Mouse (Mus musculus): ENCODE measurements at regions not wholly inside any gene's neighbourhood (a gene's known extent, or its start where the extent isn't known, plus 50 kb on each side); places are given as distances from the start of the nearest gene placed in this dataset.

DNA sequence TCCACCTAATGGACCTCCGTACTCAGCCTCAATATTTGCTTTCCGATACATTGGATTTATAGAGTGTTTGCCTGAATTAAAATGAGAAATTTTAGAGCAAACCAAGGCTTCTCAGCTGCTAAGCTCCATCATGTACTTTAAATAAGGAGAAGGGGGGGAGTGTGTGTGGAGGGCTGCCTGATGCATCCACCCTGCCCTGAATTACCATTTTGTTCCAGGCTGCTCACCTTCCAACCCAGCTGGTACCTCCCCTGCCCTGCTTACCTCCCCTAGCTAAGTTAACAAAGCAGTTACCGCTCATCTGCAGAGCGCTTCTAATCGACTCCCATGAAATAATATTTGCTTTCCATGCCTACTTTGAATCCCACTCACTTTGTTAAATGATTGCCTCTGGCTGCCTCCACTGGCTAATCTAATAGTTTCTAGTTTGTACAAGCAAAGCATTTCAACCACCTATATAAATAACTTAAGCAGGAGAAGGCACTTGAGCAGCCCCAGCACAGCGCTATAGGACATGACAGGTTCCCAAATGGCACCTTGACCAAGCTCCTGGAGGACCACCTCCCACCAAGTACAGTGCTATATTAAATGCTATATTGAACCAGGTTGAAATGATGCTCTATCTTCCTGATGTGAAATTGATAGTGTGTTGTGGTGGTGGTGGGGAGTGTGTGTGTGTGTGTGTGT, 449.0 kb downstream of the Gm826 start:
- Histone ChIP-seq H3K27ac (ENCODE audit: insufficient read depth, low read length) (no peak overlapping the region), H3K4me1 (ENCODE audit: control insufficient read depth, insufficient read depth, low read length) (no peaks in the 10 kb centered on the region), H3K4me3 (replicated peaks; ENCODE audit: insufficient read depth, low read depth, low read length) (no peak overlapping the region), H3K27me3 (ENCODE audit: control insufficient read depth, insufficient read depth, low read length) (no peaks in the 10 kb centered on the region)
- DNase-seq = no peak
- TF ChIP-seq CTCF (IDR thresholded peaks at IDR 0.05; ENCODE audit: borderline replicate concordance, insufficient read depth, low read depth, low read length) (no peak), POLR2A (IDR thresholded peaks at IDR 0.05; ENCODE audit: borderline replicate concordance, insufficient read depth, low read length) (no peak)
- 95% methylated on average over 6 of the region's 6 CpGs for WGBS

DNA sequence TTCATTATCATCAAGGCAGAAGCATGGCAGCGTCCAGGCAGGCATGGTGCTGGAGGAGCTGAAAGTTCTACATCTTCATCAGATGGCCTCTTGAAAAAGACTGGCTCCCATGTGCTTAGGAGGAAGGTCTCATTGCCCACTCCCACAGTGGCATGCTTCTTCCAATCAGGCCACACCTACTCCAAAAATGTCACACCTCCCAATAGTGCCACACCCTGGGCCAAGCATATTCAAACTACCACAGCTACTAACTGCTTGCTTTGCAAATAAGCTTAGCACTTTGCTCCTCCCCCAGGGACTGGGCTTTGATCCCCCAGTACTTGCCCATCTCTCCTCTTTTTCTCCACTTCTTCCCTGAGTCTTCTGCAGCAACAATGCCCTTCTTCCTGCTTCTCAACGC, 467.0 kb downstream of the Gm826 start:
- Histone ChIP-seq H3K27me3 (ENCODE audit: control insufficient read depth, insufficient read depth, low read length) (no peaks in the 10 kb centered on the region), H3K27ac (ENCODE audit: insufficient read depth, low read length) (no peak overlapping the region), H3K4me3 (replicated peaks; ENCODE audit: insufficient read depth, low read depth, low read length) (no peak overlapping the region), H3K4me1 (ENCODE audit: control insufficient read depth, insufficient read depth, low read length) (no peaks in the 10 kb centered on the region)
- WGBS = 84% methylated on average over 2 of the region's 2 CpGs
- DNase-seq = no peak
- TF ChIP-seq POLR2A (IDR thresholded peaks at IDR 0.05; ENCODE audit: borderline replicate concordance, insufficient read depth, low read length) = no peak
- no peak for TF ChIP-seq CTCF (IDR thresholded peaks at IDR 0.05; ENCODE audit: borderline replicate concordance, insufficient read depth, low read depth, low read length)

DNA sequence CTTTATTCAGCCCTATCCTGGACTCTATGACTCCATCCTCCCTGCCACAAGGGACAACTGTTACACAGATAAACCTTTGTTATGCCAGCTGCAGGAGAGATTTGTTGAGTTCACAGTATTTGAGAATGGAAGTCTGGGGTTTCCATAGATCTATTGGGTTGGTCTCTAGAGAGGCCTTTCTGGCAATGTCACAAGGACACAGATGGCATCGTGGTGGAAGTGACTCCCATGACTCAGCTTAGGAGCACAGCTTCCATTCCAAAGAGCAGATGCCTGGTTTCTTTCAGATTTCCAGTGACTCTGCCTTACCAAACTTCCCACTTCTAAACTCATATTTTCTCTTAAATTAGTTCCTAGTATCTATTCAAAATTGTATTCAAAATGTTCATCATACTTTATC, 467.6 kb downstream of the Gm826 start:
- Histone ChIP-seq H3K4me3 (replicated peaks; ENCODE audit: insufficient read depth, low read depth, low read length) (no peak overlapping the region), H3K27ac (ENCODE audit: insufficient read depth, low read length) (no peak overlapping the region), H3K4me1 (ENCODE audit: control insufficient read depth, insufficient read depth, low read length) (no peaks in the 10 kb centered on the region), H3K27me3 (ENCODE audit: control insufficient read depth, insufficient read depth, low read length) (no peaks in the 10 kb centered on the region)
- TF ChIP-seq CTCF (IDR thresholded peaks at IDR 0.05; ENCODE audit: borderline replicate concordance, insufficient read depth, low read depth, low read length) (no peak), POLR2A (IDR thresholded peaks at IDR 0.05; ENCODE audit: borderline replicate concordance, insufficient read depth, low read length) (no peak)
- 7% methylated on average over 1 of the region's 1 CpGs for WGBS
- no peak for DNase-seq

DNA sequence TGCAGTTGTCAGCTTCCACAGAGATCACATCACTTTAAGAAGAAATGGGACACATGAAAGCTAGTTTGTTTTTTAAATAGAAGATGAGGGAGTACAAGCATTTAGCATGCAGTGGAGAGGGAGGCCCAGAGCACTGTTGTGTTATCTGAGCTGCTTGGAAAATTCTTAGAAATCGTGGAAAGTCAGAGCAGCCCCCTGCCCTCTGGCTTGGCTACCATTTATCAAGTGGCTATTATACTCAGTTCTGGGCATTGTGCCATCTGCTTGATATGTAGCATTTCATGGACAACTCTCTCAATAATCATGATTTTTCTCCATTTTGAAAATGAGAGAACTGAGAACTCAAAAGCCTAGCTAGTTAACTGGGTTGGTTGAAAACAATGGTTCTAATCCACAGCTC, 470.8 kb downstream of the Gm826 start:
- Histone ChIP-seq H3K27ac (ENCODE audit: insufficient read depth, low read length) (no peak overlapping the region), H3K4me1 (ENCODE audit: control insufficient read depth, insufficient read depth, low read length) (no peaks in the 10 kb centered on the region), H3K4me3 (replicated peaks; ENCODE audit: insufficient read depth, low read depth, low read length) (no peak overlapping the region), H3K27me3 (ENCODE audit: control insufficient read depth, insufficient read depth, low read length) (no peaks in the 10 kb centered on the region)
- TF ChIP-seq POLR2A (IDR thresholded peaks at IDR 0.05; ENCODE audit: borderline replicate concordance, insufficient read depth, low read length) (no peak), CTCF (IDR thresholded peaks at IDR 0.05; ENCODE audit: borderline replicate concordance, insufficient read depth, low read depth, low read length) (no peak)
- no peak for DNase-seq
- 25% methylated on average over 1 of the region's 1 CpGs for WGBS

DNA sequence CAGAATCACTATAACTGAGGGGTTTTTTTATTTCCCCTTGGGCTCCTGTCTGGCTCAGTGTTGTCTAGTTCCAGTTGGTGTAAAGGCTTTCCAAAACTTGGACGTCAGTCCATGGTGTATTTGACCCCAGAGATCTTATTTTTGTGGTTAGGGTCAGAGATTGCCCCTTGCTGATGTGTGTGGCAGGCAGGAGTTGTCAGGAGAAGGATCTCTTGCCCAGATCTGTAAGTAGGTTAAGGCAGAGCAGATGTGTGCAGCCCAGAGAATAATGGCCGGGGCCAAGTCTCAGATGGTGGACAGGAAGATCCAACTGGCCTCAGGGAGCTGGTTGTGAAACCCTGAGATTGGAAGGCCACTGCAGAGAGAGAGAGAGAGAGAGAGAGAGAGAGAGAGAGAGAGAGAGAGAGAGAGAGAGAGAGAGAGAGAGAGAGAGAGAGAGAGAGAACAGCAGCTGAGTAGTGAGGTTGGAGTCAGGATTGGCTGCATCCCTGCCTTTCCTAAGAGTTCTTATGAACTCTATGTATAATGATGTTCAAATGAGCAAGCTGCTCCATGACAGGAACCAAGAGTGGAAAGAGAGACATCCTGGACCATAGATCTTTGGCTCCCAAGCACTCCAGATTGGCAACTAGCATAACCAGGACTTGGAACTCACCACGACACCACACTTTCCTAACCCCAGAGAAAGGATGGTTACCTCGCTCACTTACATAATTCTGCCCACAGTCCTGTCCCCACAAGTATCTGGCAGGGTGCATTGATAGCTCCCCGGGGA, 479.9 kb downstream of the Gm826 start:
- Histone ChIP-seq H3K4me1 (ENCODE audit: control insufficient read depth, insufficient read depth, low read length) (no peaks in the 10 kb centered on the region), H3K27ac (ENCODE audit: insufficient read depth, low read length) (no peak overlapping the region), H3K4me3 (replicated peaks; ENCODE audit: insufficient read depth, low read depth, low read length) (no peak overlapping the region), H3K27me3 (ENCODE audit: control insufficient read depth, insufficient read depth, low read length) (no peaks in the 10 kb centered on the region; the same call in 1 of the 2 replicates)
- TF ChIP-seq CTCF (IDR thresholded peaks at IDR 0.05; ENCODE audit: borderline replicate concordance, insufficient read depth, low read depth, low read length) = no peak
- no peak for TF ChIP-seq POLR2A (IDR thresholded peaks at IDR 0.05; ENCODE audit: borderline replicate concordance, insufficient read depth, low read length)
- DNase-seq = no peak
- 53% methylated on average over 5 of the region's 5 CpGs for WGBS

DNA sequence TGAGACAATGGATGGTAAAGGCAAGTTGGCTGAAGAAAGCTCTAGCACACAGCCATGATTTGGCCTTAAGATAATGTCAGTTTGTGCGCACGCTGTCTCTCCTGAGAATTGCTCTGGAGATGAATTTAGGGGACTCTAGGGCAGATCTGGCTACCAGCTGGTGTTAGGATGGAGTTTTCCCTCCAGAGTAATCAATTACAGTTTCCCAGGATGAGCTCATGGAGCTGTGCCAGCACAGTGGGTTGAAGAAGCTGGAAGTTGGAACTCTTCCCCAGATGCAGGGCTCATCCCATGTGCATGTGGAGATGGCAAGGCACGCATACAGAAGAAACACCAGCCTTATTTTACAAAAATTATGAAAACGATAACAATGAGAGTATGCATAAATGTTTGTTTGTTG, 481.0 kb downstream of the Gm826 start:
- no peak for TF ChIP-seq CTCF (IDR thresholded peaks at IDR 0.05; ENCODE audit: borderline replicate concordance, insufficient read depth, low read depth, low read length)
- no peak for TF ChIP-seq POLR2A (IDR thresholded peaks at IDR 0.05; ENCODE audit: borderline replicate concordance, insufficient read depth, low read length)
- 33% methylated on average over 4 of the region's 4 CpGs for WGBS
- Histone ChIP-seq H3K27me3 (ENCODE audit: control insufficient read depth, insufficient read depth, low read length) (no peaks in the 10 kb centered on the region; the same call in 1 of the 2 replicates), H3K4me1 (ENCODE audit: control insufficient read depth, insufficient read depth, low read length) (no peaks in the 10 kb centered on the region), H3K4me3 (replicated peaks; ENCODE audit: insufficient read depth, low read depth, low read length) (no peak overlapping the region), H3K27ac (ENCODE audit: insufficient read depth, low read length) (no peak overlapping the region)
- no peak for DNase-seq

DNA sequence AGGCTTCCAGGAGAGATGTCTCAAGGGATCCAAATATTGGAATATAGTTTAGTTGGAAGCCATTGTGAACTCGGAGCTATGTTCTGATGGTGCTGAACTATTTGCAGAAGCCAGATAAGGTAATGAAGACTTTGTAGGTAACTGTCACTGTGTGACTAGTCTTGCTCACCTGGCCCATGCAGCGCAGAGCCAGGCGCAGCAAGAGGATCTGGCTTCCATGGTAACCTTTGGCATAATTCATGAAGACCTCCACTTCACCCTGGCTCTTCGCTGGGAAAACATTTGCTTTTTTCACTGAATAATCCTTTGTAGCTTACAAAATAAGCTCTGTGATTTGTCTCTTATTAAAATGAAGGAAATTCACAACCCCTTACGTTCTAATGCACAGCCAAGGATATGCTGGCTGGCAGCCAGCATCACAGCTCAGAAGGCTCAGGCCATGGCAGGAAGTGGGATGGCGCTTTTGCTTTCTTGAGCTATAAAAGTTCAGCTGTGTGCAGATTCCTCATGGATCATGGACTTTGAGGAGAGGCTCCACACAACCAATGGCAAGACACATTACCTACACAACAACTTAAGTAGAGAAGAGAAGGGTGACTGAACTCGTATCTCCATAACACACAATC, 501.4 kb downstream of the Gm826 start:
- TF ChIP-seq CTCF (IDR thresholded peaks at IDR 0.05; ENCODE audit: borderline replicate concordance, insufficient read depth, low read depth, low read length) = no peak

DNA sequence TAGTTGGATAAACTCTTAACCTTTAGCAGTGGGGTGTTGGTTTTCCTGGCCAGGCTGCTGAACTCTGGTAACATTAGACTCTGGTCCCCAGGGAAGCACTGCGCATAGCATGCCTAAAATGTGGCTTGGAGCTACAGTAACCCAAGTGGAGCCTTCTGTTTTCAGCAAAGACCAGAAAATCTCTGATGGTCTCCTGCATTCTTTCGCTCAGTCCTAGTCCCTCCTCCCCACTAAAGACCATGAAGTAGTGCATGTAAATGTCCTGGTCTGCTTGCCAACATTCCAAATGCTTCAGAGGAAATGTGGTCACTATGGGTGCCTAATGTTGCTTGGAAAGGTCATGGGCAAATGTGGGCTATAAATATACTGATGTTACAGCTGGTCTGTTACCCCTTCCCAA, 507.5 kb downstream of the Gm826 start:
- 76% methylated on average over 2 of the region's 2 CpGs for WGBS
- H3K4me3 ChIP-seq (replicated peaks; ENCODE audit: insufficient read depth, low read depth, low read length) = no peak overlapping the region

More for the DNA sequence above, 501.4 kb downstream of the Gm826 start:
- Histone ChIP-seq H3K4me3 (replicated peaks; ENCODE audit: insufficient read depth, low read depth, low read length) (no peak overlapping the region), H3K27ac (ENCODE audit: insufficient read depth, low read length) (no peak overlapping the region), H3K27me3 (ENCODE audit: control insufficient read depth, insufficient read depth, low read length) (no peaks in the 10 kb centered on the region), H3K4me1 (ENCODE audit: control insufficient read depth, insufficient read depth, low read length) (no peaks in the 10 kb centered on the region)
- DNase-seq = no peak
- WGBS = 57% methylated on average over 7 of the region's 7 CpGs

More for the DNA sequence above, 507.5 kb downstream of the Gm826 start:
- TF ChIP-seq CTCF (IDR thresholded peaks at IDR 0.05; ENCODE audit: borderline replicate concordance, insufficient read depth, low read depth, low read length) = no peak
- TF ChIP-seq POLR2A (IDR thresholded peaks at IDR 0.05; ENCODE audit: borderline replicate concordance, insufficient read depth, low read length) = no peak
- H3K27ac ChIP-seq (ENCODE audit: insufficient read depth, low read length) = no peak overlapping the region
- H3K4me1 ChIP-seq (ENCODE audit: control insufficient read depth, insufficient read depth, low read length) = no peaks in the 10 kb centered on the region
- no peaks in the 10 kb centered on the region for H3K27me3 ChIP-seq (ENCODE audit: control insufficient read depth, insufficient read depth, low read length)
- no peak for DNase-seq
